Mouse (Mus musculus): ENCODE results near the gene Kpnb1. TPM values are rescaled to one million over a fixed set of nuclear protein-coding genes. Genes with fewer than 3 reads are reported as not detected.

The Kpnb1 gene
- total RNA-seq, 2 experiments from 2014 or later: 169 to 382 TPM

GRCm38 (mm10) chr11:97114671-97115601, 72.7 kb downstream of the Kpnb1 start, which contains the start of gene Tbx21:
TSS of gene Tbx21 (minus strand) at chr11:97115331.
- ATAC-seq (replicated peaks; ENCODE audit: poor library complexity, severe bottlenecking): no peak; the same call in 1 of the 2 replicates

GRCm38 (mm10) chr11:97112519-97113125, 75.1 kb downstream of the Kpnb1 start:
- ATAC-seq (replicated peaks; ENCODE audit: poor library complexity, severe bottlenecking): no peak

Other genes starting within 250 kb of the Kpnb1 start
- gene Pnpo, start 243.9 kb downstream of the Kpnb1 start, total RNA-seq (2014; fragmentation: Nextera tagmentation): 30.1 and 31.9 TPM in 2 replicates
- gene Pnpo, start 243.9 kb downstream of the Kpnb1 start, total RNA-seq (2017): 35.0 and 42.1 TPM in 2 replicates
- 19.8 and 22.3 TPM in 2 replicates for gene Sp2, start 204.9 kb downstream of the Kpnb1 start, total RNA-seq (2014; fragmentation: Nextera tagmentation)
- 2.2 and 2.8 TPM in 2 replicates for gene Sp2, start 204.9 kb downstream of the Kpnb1 start, total RNA-seq (2017)
- 0.26 and 0.37 TPM in 2 replicates for gene Sp6, start 174.5 kb downstream of the Kpnb1 start, total RNA-seq (2014; fragmentation: Nextera tagmentation)
- not detected in 2 replicates for gene Sp6, start 174.5 kb downstream of the Kpnb1 start, total RNA-seq (2017)
- 12.2 and 22.1 TPM in 2 replicates for gene Scrn2, start 157.9 kb downstream of the Kpnb1 start, total RNA-seq (2014; fragmentation: Nextera tagmentation)
- gene Scrn2, start 157.9 kb downstream of the Kpnb1 start, total RNA-seq (2017): 22.0 and 30.0 TPM in 2 replicates
- gene Lrrc46, start 146.5 kb downstream of the Kpnb1 start, total RNA-seq (2014; fragmentation: Nextera tagmentation): not detected in 2 replicates
- gene Lrrc46, start 146.5 kb downstream of the Kpnb1 start, total RNA-seq (2017): 0.10 and 1.1 TPM in 2 replicates
- gene Mrpl10, start 146.3 kb downstream of the Kpnb1 start, total RNA-seq (2014; fragmentation: Nextera tagmentation): 44.6 and 51.7 TPM in 2 replicates
- gene Mrpl10, start 146.3 kb downstream of the Kpnb1 start, total RNA-seq (2017): 22.9 and 23.2 TPM in 2 replicates
- gene Osbpl7, start 137.3 kb downstream of the Kpnb1 start, total RNA-seq (2014; fragmentation: Nextera tagmentation): 24.4 and 29.4 TPM in 2 replicates
- gene Osbpl7, start 137.3 kb downstream of the Kpnb1 start, total RNA-seq (2017): 7.9 and 8.5 TPM in 2 replicates
- not detected in 2 replicates for gene Tbx21, start 72.5 kb downstream of the Kpnb1 start, total RNA-seq (2014; fragmentation: Nextera tagmentation)
- gene Tbx21, start 72.5 kb downstream of the Kpnb1 start, total RNA-seq (2017): 0.26 TPM in 1 of 2 replicates, not detected in the other
- 8.0 and 8.5 TPM in 2 replicates for gene Tbkbp1, start 36.4 kb downstream of the Kpnb1 start, total RNA-seq (2014; fragmentation: Nextera tagmentation)
- gene Tbkbp1, start 36.4 kb downstream of the Kpnb1 start, total RNA-seq (2017): 1.1 and 6.6 TPM in 2 replicates
- 46.9 and 69.3 TPM in 2 replicates for gene Npepps, start 92.8 kb upstream of the Kpnb1 start, total RNA-seq (2014; fragmentation: Nextera tagmentation)
- 21.6 and 31.3 TPM in 2 replicates for gene Npepps, start 92.8 kb upstream of the Kpnb1 start, total RNA-seq (2017)
- gene Mrpl45, start 127.8 kb upstream of the Kpnb1 start, total RNA-seq (2014; fragmentation: Nextera tagmentation): 26.6 and 36.0 TPM in 2 replicates
- 25.7 and 26.6 TPM in 2 replicates for gene Mrpl45, start 127.8 kb upstream of the Kpnb1 start, total RNA-seq (2017)
- gene Gpr179, start 164.2 kb upstream of the Kpnb1 start, total RNA-seq (2014; fragmentation: Nextera tagmentation): 0.71 TPM in 1 of 2 replicates, not detected in the other
- gene Gpr179, start 164.2 kb upstream of the Kpnb1 start, total RNA-seq (2017): 0.10 and 0.17 TPM in 2 replicates
- 5.5 and 6.3 TPM in 2 replicates for gene Socs7, start 174.7 kb upstream of the Kpnb1 start, total RNA-seq (2014; fragmentation: Nextera tagmentation)
- gene Socs7, start 174.7 kb upstream of the Kpnb1 start, total RNA-seq (2017): 7.9 and 9.5 TPM in 2 replicates
- gene Arhgap23, start 227.7 kb upstream of the Kpnb1 start, total RNA-seq (2014; fragmentation: Nextera tagmentation): 9.7 and 13.0 TPM in 2 replicates
- 3.4 and 4.0 TPM in 2 replicates for gene Arhgap23, start 227.7 kb upstream of the Kpnb1 start, total RNA-seq (2017)

Measured in granulocyte monocyte progenitor cell, adult 5-6 weeks (primary cell).